Mouse (Mus musculus) kidney, adult 2 months (tissue): ENCODE data around the gene Sh3gl2.

Experiments used
- CTCF ChIP-seq: fragments of 200-500 bp; conservative IDR thresholded peaks from 2 replicates; pipeline ENCODE4 v1.5.1; 2011; ENCODE audit warnings: low read depth, mild to moderate bottlenecking, control low read depth, low read length, moderate library complexity, mixed read lengths; ENCODE audit not compliant: insufficient read depth, insufficient read length
- POLR2A ChIP-seq: fragments of 200-500 bp; IDR thresholded peaks from one replicate; pipeline ENCODE4 v1.6.1; 2011; ENCODE audit warnings: low read depth, low read length, control low read depth

GRCm38 (mm10) chr4:85186011-85186410 lies 18.9 kb upstream of the Sh3gl2 start:
- TF ChIP-seq CTCF (peak; percentile 58; the same call in 1 of the 2 replicates), POLR2A (no peak)
